Mouse (Mus musculus): ENCODE measurements at regions not wholly inside any gene's neighbourhood (a gene's known extent, or its start where the extent isn't known, plus 50 kb on each side); places are given as distances from the start of the nearest gene placed in this dataset.

DNA sequence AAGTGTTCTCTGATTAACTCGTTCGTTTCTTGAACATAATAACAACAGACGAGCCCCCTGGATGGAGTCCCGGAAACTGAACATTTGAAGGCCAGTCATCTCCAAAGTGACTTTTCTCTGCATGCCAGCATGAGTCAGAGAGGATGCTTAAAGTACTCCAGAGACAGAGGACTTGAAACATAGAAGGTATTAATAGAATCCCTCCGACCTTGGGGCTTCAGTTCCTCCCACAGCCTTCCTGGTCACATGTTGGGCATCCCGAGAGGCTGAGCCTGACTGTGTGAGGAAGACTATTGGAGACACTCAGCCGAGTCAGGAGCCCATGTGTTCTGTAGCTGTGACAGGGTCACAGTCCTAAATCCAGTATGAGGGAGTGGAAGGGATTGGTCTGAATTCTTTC, 232.7 kb upstream of the Serp2 start:
- DNase-seq (ENCODE audit: low read depth): no peak

DNA sequence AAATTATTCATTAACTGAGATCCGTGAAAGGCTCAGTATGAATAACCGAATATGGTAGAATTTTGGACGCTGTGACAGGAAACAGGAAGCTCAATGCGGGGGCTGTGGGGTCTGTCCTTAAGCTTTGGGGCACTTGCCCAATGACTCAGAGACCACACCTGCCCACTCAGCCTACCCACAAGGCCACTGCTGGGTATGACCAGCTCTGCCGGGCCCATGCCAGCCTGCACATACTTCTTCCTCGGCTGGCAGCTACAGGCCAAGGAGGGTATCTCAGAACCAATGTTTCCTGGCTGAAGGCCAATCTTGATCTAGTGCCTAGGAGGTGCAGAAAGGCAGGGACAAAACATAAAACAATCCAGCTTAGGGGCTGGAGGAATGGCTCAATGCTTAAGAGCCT, 230.9 kb upstream of the Serp2 start:
- no peak for DNase-seq (ENCODE audit: low read depth)

DNA sequence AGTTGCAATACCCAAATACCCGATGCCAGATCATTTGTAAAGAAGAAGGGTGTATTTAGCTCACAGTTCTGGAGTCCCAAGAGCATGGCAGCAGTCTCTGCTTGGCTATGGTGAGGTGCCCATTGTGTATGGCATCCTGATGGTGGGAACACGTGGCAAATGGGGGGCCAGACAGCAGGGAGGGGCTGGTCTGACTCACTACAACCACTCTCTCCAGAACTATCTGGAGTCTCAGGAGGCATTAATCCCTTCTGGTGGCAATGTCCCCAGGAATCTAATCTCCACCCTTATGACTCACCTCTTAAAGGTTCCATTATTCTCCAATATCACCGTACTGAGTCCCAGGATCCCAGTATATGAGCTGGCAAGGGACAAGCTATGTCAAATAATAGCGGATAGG, 229.5 kb upstream of the Serp2 start:
- no peak for DNase-seq (ENCODE audit: low read depth)

DNA sequence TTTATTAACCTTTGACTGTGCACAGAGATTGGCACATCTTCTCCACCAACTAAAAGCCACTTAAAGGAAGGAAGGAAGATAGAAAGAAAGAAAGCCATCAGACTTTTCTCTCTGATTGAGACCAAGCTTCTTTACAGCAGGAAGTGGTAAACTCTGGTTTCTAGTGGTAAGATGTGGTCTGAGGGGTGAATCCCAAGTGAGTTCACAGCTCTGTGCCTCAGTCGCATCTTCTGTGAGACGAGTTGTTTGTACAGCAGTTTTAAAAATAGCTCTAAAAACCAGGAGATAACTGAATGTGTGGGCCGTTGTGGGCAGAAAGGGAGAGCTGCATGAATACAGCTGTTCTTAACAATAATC, 224.8 kb upstream of the Serp2 start:
- no peak for DNase-seq (ENCODE audit: low read depth)

DNA sequence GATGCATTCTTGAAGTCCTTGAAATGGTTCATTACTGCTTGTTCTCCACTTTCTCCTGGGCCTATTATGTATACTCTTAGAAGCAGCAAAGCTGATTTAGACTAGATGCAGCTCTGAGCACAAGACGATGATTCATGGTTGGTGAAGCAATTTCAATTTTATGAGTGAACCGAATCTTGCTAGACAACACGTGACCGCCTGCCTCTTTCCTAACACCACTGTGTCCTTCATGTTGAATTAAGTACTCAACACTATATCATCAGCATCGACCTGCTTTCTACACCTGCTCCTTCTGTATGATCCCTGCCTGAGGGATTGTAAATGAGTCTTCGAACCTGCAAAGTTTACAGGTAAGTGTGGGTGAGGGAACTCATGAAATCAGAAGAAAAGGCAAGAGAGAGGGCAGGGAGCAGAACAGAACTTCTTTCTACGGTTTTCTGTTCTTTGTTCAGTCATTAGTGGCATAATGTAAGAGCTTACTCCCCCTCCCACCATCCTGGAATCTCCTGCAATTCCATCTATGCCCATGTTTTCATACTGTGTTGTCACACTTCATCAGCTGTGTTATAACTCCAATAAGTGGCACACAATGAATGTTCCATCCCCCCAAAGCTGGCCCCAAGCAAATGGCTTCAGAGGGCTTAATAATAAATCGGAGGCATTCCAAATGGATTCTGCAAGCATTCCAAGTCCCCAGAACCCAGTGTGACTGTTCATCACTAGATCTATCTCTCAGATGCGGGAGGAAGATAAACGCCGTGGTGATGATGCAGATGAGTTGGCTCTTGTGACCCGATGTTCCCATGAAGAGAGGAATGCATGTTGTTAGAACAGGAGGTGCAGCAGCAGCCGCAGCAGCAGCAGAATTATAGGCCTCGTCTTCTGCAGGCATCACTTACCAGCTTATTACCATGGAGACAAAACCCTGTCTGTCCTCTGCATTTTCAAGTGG, 224.2 kb upstream of the Serp2 start:
- peak; percentile 70 for DNase-seq (ENCODE audit: low read depth)

DNA sequence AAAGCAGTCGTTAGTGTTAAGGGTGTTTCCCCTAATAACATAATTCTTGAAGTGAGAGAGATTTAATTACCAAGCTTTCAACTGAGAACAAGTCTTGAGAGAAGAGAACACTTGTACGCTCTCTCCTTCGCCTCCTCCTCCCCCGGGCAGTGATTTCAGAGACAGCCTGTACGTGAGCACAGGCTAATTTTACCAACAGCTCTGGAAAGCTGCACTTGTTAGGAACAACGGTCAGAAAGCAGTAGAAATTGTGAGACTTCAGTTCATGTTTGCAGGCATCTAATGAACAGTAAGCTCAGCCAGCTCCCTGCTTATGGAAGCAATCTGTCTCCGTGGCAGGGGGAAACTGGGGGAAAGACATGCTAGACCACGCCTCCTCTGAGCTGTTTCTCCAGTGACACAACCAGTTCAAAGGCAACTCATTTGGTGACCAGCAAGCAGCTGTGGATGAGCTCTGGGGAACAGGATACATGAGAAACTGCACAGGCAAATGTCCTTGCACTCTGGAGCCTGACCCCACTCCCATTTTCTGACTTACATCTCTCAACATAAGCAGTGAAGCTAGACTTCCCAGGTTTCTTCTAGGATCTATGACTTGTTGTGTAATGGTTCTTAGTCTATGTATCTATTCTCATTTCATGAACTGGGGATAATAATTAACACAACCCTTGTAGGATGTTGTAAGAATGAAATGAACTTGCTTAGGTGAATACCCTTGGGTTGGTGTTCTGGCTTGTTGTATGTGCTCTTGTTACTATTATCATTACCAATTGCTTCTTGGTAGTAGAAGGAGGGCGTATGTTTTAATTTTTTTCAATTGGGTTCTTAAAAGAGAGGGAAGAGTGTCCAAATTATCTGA, 222.1 kb upstream of the Serp2 start:
- DNase-seq (ENCODE audit: low read depth): no peak

DNA sequence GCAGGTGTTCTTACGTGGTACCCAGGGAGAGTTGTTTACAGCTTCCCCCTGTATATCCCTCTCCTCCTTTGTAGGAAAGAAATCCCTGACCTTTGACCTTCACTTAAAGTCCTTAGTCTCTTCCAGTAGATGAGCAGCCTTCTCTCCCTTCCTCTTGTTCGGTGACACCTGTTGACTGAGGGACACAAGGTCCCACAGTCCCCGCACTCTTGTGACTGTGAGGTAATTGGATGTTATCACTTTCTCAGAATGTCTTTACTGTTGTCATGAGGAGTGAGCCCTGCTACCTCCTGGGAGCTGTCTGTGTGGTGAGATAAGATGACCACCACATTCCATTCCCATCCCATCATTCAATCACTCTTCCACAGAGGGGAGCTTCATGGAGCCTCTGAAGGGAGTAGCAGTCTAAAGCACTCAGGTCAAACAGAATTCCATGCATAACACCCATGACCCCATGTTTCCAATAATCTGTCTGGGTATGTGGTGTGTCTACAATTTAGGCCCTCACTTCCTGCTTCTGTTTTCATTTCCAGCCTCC, 218.8 kb upstream of the Serp2 start:
- DNase-seq (ENCODE audit: low read depth): no peak

GRCm38 (mm10) chr14:76772781-76773438, 216.2 kb upstream of the Serp2 start:
- no peak for DNase-seq (ENCODE audit: low read depth)

DNA sequence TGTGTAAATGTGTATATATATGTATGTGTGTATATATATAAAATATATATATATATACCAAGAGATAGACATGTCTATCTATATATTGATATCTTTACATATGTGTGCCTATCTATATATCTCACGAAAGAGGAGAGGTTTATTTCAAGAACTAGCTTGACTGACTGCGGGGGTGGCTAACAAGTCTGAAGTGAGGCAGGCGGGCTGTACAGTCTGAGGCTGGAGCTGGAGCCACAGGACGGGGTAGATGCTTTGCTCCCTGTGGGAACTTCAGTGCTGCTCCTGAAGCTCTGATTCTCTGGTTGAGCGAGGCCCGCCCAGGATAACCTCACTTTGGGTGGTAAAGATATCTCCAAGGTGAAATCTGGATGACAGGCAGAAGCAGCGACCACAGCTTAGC, 213.4 kb upstream of the Serp2 start:
- DNase-seq (ENCODE audit: low read depth): no peak

DNA sequence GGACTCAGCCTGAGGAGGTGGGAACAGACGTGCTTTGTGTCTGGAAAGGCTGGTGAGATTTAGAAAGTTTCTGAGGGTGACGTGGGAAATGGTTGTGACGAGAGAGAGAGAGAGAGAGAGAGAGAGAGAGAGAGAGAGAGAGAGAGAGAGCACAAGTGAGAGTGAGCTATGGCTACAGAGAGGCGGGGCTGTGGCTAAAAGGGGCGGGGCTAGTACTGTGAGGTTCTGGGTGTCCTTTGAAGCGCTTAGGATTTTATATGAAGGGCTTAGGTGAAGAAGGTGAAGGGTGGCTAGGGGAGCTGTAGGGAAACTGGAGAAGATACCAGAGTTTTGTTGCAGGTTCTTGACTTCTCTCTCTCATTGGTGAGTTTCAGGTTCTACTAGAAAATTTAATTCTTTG, 210.6 kb upstream of the Serp2 start:
- DNase-seq (ENCODE audit: low read depth): no peak

GRCm38 (mm10) chr14:76766186-76766713, 209.6 kb upstream of the Serp2 start:
- no peak for DNase-seq (ENCODE audit: low read depth)

GRCm38 (mm10) chr14:76765094-76765504, 208.4 kb upstream of the Serp2 start:
- no peak for DNase-seq (ENCODE audit: low read depth)

- no peak for DNase-seq (ENCODE audit: low read depth)
Observed at GRCm38 (mm10) chr14:76764390-76764796, 207.7 kb upstream of the Serp2 start.

DNA sequence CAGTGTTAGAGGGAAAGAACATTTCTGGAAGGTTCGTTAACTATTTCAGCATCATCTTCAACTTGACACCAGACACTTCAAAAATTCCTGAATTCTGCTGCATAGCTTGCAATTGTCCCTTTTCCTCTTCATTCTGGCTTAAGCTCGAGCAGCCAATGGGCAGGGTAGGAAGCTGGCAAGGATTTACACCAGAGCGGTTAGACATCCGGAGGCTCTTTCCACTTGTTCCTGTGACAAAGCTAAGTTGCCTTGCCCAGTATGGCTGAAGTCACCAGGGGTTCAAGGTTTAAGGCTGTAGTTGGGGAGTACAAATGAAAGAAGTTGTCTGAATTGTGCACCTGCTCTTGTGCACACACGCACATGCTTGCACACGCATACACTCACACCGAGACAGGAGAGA, 206.8 kb upstream of the Serp2 start:
- DNase-seq (ENCODE audit: low read depth): no peak

DNA sequence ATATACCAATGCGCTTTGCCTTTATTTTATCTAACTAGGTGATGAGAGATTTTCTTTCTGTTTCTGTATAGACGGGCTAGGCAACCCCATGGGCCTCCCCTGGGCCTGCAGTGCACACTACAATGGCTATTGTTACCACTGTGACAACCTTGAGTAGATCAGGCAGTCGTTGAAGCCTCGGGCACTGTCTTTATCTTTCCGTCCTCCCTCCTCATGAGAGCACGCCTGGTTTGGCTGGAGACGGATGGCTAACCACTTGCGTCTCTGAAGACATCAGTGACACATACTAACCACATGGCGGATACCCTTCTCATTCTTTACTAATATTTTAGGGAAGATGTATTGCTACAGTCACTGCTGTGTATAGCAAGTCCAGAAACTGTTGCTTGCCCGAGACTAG, 206.1 kb upstream of the Serp2 start:
- DNase-seq (ENCODE audit: low read depth): no peak

- peak; percentile 50 for DNase-seq (ENCODE audit: low read depth)
Observed at GRCm38 (mm10) chr14:76761691-76762090, 205.0 kb upstream of the Serp2 start.

- DNase-seq (ENCODE audit: low read depth): no peak
Observed at GRCm38 (mm10) chr14:76761274-76761673, 204.6 kb upstream of the Serp2 start.

DNA sequence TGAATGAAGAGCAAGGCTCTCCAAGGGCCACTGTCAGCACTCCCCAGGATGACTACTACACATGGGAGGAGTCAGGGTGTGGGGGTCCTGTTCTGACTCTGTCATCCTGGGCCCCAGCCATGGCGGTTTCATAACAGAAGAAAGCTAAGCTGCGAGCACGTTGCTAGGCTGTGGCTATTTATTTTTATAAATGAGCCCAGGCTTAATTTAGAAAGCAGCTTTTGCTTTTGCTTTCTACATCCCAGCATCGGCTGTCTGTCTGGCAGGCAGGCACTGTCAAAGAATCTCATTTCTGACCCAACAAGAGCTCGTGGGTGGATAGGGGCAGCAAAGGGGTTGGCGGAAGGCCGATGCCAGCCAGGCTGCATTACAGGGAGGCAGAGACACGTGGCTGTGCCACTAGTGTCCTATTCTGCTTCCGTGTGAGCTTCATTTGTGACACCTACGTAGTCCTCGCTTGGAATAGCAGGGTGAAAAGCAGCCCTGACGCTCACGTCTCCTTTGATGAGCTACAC, 203.9 kb upstream of the Serp2 start:
- DNase-seq (ENCODE audit: low read depth): no peak

DNA sequence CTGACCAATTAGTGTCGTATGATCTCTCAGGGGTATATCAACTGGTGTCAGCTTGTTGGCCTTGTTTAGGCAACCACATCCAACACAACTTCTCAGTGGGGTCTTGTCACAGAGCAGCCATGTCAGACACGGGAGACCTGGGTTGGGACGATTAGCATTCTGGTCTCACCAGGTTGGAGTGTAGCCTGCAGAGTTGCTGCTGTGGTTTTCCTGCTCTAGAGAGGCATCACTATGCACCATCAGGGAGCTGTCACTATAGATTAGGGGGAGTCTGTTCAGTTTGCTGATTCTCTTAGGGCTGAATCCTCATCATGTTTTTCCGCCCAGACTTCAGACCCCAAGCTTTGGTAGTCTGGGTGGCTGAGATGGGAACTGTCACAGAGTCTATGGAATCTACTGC, 202.7 kb upstream of the Serp2 start:
- no peak for DNase-seq (ENCODE audit: low read depth)

GRCm38 (mm10) chr14:76758589-76758988, 201.9 kb upstream of the Serp2 start:
- DNase-seq (ENCODE audit: low read depth): no peak

- DNase-seq (ENCODE audit: low read depth): no peak
Observed at GRCm38 (mm10) chr14:76755591-76756376, 199.1 kb upstream of the Serp2 start.
